Mouse (Mus musculus) frontal cortex, postnatal 10 days (tissue): ENCODE results near the gene Hspd1.

Source experiments
- DNase-seq, 2 experiments: peaks; one replicate each; pipeline ENCODE4 v3.0.0; 2022; ENCODE audit warnings: low spot score in 2 of 2, mixed read lengths in 1 of 2

Hspd1 gene

GRCm38 (mm10) chr1:55041691-55042090 is 46.4 kb downstream of the Hspd1 start:
- no peak for DNase-seq

- DNase-seq: no peak
Measured at GRCm38 (mm10) chr1:55039944-55040343, 48.1 kb downstream of the Hspd1 start.

- no peak for DNase-seq
Measured at GRCm38 (mm10) chr1:55031026-55031779, 56.8 kb downstream of the Hspd1 start.

GRCm38 (mm10) chr1:55029446-55029845 is 58.6 kb downstream of the Hspd1 start:
- no peak for DNase-seq

GRCm38 (mm10) chr1:55028512-55029249 is 59.4 kb downstream of the Hspd1 start:
- DNase-seq: no peak

- no peak for DNase-seq
Measured at GRCm38 (mm10) chr1:55027966-55028365, 60.1 kb downstream of the Hspd1 start.
